Mouse (Mus musculus): ENCODE results near the gene Slc16a12. TPM values are rescaled to one million over a fixed set of nuclear protein-coding genes. Genes with fewer than 3 reads are reported as not detected.

The Slc16a12 gene
- polyA plus RNA-seq, 1 experiment from 2014 or later: 2.4 TPM

- H3K9ac ChIP-seq (ENCODE audit: low read depth, low read length): no peak overlapping the region
- H3K36me3 ChIP-seq (ENCODE audit: control insufficient read depth, insufficient read depth, low read length): no peaks in the 10 kb centered on the region
- no peaks in the 10 kb centered on the region for H3K4me1 ChIP-seq (ENCODE audit: control insufficient read depth, insufficient read depth, low read length)
- WGBS: 96% methylated on average over 6 of the region's 6 CpGs
- no peak overlapping the region for H3K27ac ChIP-seq (replicated peaks; ENCODE audit: low read depth, low read length)
- DNase-seq (ENCODE audit: low spot score): no peak
- no peak overlapping the region for H3K4me3 ChIP-seq (ENCODE audit: low read depth, low read length)
- H3K4me2 ChIP-seq (ENCODE audit: low read depth, low read length): no peak overlapping the region
- ATAC-seq (ENCODE audit: low read depth): no peak
- no peaks in the 10 kb centered on the region for H3K27me3 ChIP-seq (replicated peaks; ENCODE audit: control insufficient read depth, insufficient read depth, low read length)
- no peaks in the 10 kb centered on the region for H3K9me3 ChIP-seq (ENCODE audit: control insufficient read depth, low read length)
Observed at GRCm38 (mm10) chr19:34623781-34624180, 123.3 kb downstream of the Slc16a12 start.

- ATAC-seq (ENCODE audit: low read depth) (no peak), DNase-seq (ENCODE audit: low spot score) (no peak)
- whole genome bisulfite sequencing: 92% methylated on average over 5 of the region's 5 CpGs
- H3K4me1 ChIP-seq (ENCODE audit: control insufficient read depth, insufficient read depth, low read length): no peaks in the 10 kb centered on the region
- no peak overlapping the region for H3K9ac ChIP-seq (ENCODE audit: low read depth, low read length)
- H3K27ac ChIP-seq (replicated peaks; ENCODE audit: low read depth, low read length): no peak overlapping the region
- H3K27me3 ChIP-seq (replicated peaks; ENCODE audit: control insufficient read depth, insufficient read depth, low read length): no peaks in the 10 kb centered on the region
- H3K4me3 ChIP-seq (ENCODE audit: low read depth, low read length): no peak overlapping the region
- H3K36me3 ChIP-seq (ENCODE audit: control insufficient read depth, insufficient read depth, low read length): no peaks in the 10 kb centered on the region
- H3K9me3 ChIP-seq (ENCODE audit: control insufficient read depth, low read length): no peaks in the 10 kb centered on the region
- H3K4me2 ChIP-seq (ENCODE audit: low read depth, low read length): no peak overlapping the region
Observed at GRCm38 (mm10) chr19:34620871-34621270, 126.2 kb downstream of the Slc16a12 start.

Small RNA genes within 50 kb of the gene (microRNA-seq; reads per million reads assigned to microRNA genes)
- gene Gm27476 (ENCODE audit: borderline number of aligned reads): not detected

Other genes with a start within 250 kb of the Slc16a12 start
- 46.3 and 49.5 TPM in 2 replicates for gene Lipa, start 219.8 kb downstream of the Slc16a12 start, polyA plus RNA-seq (2014; fragmentation: Nextera tagmentation; extraction: Ambion mirVana)
- 9.5 and 10.3 TPM in 2 replicates for gene Ifit2, start 196.6 kb downstream of the Slc16a12 start, polyA plus RNA-seq (2014; fragmentation: Nextera tagmentation; extraction: Ambion mirVana)
- gene Ifit3, start 163.8 kb downstream of the Slc16a12 start, polyA plus RNA-seq (2014; fragmentation: Nextera tagmentation; extraction: Ambion mirVana): 1.6 and 2.1 TPM in 2 replicates
- 0.56 and 1.2 TPM in 2 replicates for gene Ifit1bl1, start 145.3 kb downstream of the Slc16a12 start, polyA plus RNA-seq (2014; fragmentation: Nextera tagmentation; extraction: Ambion mirVana)
- gene Ifit3b, start 139.3 kb downstream of the Slc16a12 start, polyA plus RNA-seq (2014; fragmentation: Nextera tagmentation; extraction: Ambion mirVana): not detected in 2 replicates
- 0.18 and 0.40 TPM in 2 replicates for gene Ifit1bl2, start 106.5 kb downstream of the Slc16a12 start, polyA plus RNA-seq (2014; fragmentation: Nextera tagmentation; extraction: Ambion mirVana)
- gene Ifit1, start 106.4 kb downstream of the Slc16a12 start, polyA plus RNA-seq (2014; fragmentation: Nextera tagmentation; extraction: Ambion mirVana): 0.77 and 1.0 TPM in 2 replicates
- 5.8 and 7.7 TPM in 2 replicates for gene Pank1, start 132.2 kb upstream of the Slc16a12 start, polyA plus RNA-seq (2014; fragmentation: Nextera tagmentation; extraction: Ambion mirVana)
- gene Kif20b, start 175.1 kb upstream of the Slc16a12 start, polyA plus RNA-seq (2014; fragmentation: Nextera tagmentation; extraction: Ambion mirVana): 36.1 and 49.1 TPM in 2 replicates

Measured in embryonic facial prominence, embryonic 14.5 days (tissue).